Mouse (Mus musculus): ENCODE results near the gene Zbp1. TPM values are rescaled to one million over a fixed set of nuclear protein-coding genes. Genes with fewer than 3 reads are reported as not detected.

Zbp1 gene
- polyA plus RNA-seq, 1 experiment, result 9.1 TPM

DNA sequence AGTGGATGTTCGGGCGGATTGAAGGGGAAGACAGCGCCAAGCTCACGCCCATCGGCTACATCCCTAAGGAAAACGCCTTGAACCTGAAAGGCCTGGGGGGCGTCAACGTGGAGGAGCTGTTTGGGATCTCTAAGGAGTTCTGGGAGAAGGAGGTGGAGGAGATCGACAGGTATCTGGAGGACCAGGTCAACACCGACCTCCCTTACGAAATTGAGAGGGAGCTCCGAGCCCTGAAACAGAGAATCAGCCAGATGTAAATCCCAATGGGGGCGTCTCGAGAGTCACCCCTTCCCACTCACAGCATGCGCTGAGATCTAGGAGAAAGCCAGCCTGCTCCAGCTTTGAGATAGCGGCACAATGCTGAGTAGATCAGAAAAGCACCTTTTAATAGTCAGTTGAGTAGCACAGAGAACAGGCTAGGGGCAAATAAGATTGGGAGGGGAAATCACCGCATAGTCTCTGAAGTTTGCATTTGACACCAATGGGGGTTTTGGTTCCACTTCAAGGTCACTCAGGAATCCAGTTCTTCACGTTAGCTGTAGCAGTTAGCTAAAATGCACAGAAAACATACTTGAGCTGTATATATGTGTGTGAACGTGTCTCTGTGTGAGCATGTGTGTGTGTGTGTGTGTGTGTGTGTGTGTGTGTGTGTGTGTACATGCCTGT is 60.2 kb downstream of the Zbp1 start:
- TF ChIP-seq CTCF (IDR thresholded peaks at IDR 0.05; ENCODE audit: control insufficient read depth, insufficient read depth, low read length) (no peak), POLR2A (IDR thresholded peaks at IDR 0.05; ENCODE audit: borderline replicate concordance, control insufficient read depth, low read depth, low read length) (no peak)
- no peaks in the 10 kb centered on the region for H3K4me1 ChIP-seq (ENCODE audit: control insufficient read depth, insufficient read depth, low read length)
- H3K27ac ChIP-seq (ENCODE audit: control insufficient read depth, insufficient read depth, low read depth, low read length, poor library complexity), result no peak overlapping the region
- WGBS, result 81% methylated on average over 19 of the region's 19 CpGs
- H3K4me3 ChIP-seq (replicated peaks; ENCODE audit: control insufficient read depth, low read depth, low read length), result no peak overlapping the region

DNA sequence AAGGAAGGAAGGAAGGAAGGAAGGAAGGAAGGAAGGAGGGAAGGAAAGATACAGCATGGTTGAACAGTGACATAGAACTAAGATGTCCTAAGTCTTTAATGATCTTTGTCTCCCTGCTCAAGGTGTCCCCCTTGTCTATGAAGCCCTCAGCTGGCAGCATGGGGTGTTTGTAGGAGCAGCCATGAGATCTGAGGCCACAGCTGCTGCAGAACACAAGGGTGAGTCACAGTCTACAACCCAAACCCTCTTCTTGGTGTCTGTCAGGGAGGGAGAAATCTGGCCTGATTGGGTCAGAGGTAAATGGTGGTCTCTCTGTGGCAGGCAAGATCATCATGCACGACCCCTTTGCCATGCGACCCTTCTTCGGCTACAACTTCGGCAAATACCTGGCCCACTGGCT is 60.9 kb downstream of the Zbp1 start:
- 85% methylated on average over 4 of the region's 4 CpGs for WGBS

GRCm38 (mm10) chr2:173157376-173157775 is 61.3 kb downstream of the Zbp1 start:
- WGBS, result 51% methylated on average over 4 of the region's 4 CpGs
- TF ChIP-seq CTCF (IDR thresholded peaks at IDR 0.05; ENCODE audit: control insufficient read depth, insufficient read depth, low read length) (no peak), POLR2A (IDR thresholded peaks at IDR 0.05; ENCODE audit: borderline replicate concordance, control insufficient read depth, low read depth, low read length) (no peak)
- no peaks in the 10 kb centered on the region for H3K4me1 ChIP-seq (ENCODE audit: control insufficient read depth, insufficient read depth, low read length)
- H3K27ac ChIP-seq (ENCODE audit: control insufficient read depth, insufficient read depth, low read depth, low read length, poor library complexity), result no peak overlapping the region
- H3K4me3 ChIP-seq (replicated peaks; ENCODE audit: control insufficient read depth, low read depth, low read length), result no peak overlapping the region

More for the DNA sequence above, 60.9 kb downstream of the Zbp1 start:
- H3K4me1 ChIP-seq (ENCODE audit: control insufficient read depth, insufficient read depth, low read length), result no peaks in the 10 kb centered on the region
- no peak for TF ChIP-seq CTCF (IDR thresholded peaks at IDR 0.05; ENCODE audit: control insufficient read depth, insufficient read depth, low read length)
- TF ChIP-seq POLR2A (IDR thresholded peaks at IDR 0.05; ENCODE audit: borderline replicate concordance, control insufficient read depth, low read depth, low read length), result no peak
- H3K27ac ChIP-seq (ENCODE audit: control insufficient read depth, insufficient read depth, low read depth, low read length, poor library complexity), result no peak overlapping the region
- no peak overlapping the region for H3K4me3 ChIP-seq (replicated peaks; ENCODE audit: control insufficient read depth, low read depth, low read length)

DNA sequence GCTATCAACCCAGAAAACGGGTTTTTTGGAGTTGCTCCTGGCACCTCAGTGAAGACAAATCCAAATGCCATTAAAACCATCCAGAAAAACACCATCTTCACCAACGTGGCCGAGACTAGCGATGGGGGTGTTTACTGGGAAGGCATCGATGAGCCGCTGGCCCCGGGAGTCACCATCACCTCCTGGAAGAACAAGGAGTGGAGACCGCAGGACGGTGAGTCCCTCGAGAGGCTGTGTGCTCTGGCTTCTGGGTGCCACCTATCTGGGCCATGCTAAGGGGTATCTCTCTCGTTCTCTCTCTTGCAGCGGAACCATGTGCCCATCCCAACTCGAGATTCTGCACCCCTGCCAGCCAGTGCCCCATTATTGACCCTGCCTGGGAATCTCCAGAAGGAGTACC is 61.8 kb downstream of the Zbp1 start:
- WGBS, result 83% methylated on average over 13 of the region's 13 CpGs
- no peak overlapping the region for H3K4me3 ChIP-seq (replicated peaks; ENCODE audit: control insufficient read depth, low read depth, low read length)
- no peak overlapping the region for H3K27ac ChIP-seq (ENCODE audit: control insufficient read depth, insufficient read depth, low read depth, low read length, poor library complexity)
- H3K4me1 ChIP-seq (ENCODE audit: control insufficient read depth, insufficient read depth, low read length), result no peaks in the 10 kb centered on the region
- TF ChIP-seq CTCF (IDR thresholded peaks at IDR 0.05; ENCODE audit: control insufficient read depth, insufficient read depth, low read length), result no peak
- TF ChIP-seq POLR2A (IDR thresholded peaks at IDR 0.05; ENCODE audit: borderline replicate concordance, control insufficient read depth, low read depth, low read length), result no peak

Other genes with a start within 250 kb of the Zbp1 start
- gene Spo11, start 241.2 kb downstream of the Zbp1 start, polyA plus RNA-seq (2011; ENCODE audit: insufficient read depth, insufficient read length, low replicate concordance, missing spikeins), result 0.70 TPM in 1 of 2 replicates, not detected in the other
- gene Rae1, start 218.8 kb downstream of the Zbp1 start, polyA plus RNA-seq (2011; ENCODE audit: insufficient read depth, insufficient read length, low replicate concordance, missing spikeins), result 55.2 and 61.5 TPM in 2 replicates
- gene Rbm38, start 198.4 kb downstream of the Zbp1 start, polyA plus RNA-seq (2011; ENCODE audit: insufficient read depth, insufficient read length, low replicate concordance, missing spikeins), result 204 and 219 TPM in 2 replicates
- not detected in 2 replicates for gene Ctcfl, start 99.4 kb downstream of the Zbp1 start, polyA plus RNA-seq (2011; ENCODE audit: insufficient read depth, insufficient read length, low replicate concordance, missing spikeins)
- 4.9 and 16.4 TPM in 2 replicates for gene Pck1, start 65.9 kb downstream of the Zbp1 start, polyA plus RNA-seq (2011; ENCODE audit: insufficient read depth, insufficient read length, low replicate concordance, missing spikeins)
- 2.5 and 12.5 TPM in 2 replicates for gene Pmepa1, start 57.6 kb upstream of the Zbp1 start, polyA plus RNA-seq (2011; ENCODE audit: insufficient read depth, insufficient read length, low replicate concordance, missing spikeins)

Data from bone marrow, adult 2 months (tissue).